Mouse (Mus musculus) pancreas, adult 10 weeks (tissue): ENCODE data around the gene H2-T24. TPM values are rescaled to one million over a fixed set of nuclear protein-coding genes. Genes with fewer than 3 reads are reported as not detected.

Experiments used
- polyA plus RNA-seq: library from polyadenylated mRNA; stranded (reverse); fragments of 350-450 nt; fragmentation: Illumina TruSeq; extraction: RNeasy Lipid Tissue Mini Kit (QIAGEN cat#74804); gene quantifications from one replicate; pipeline ENCODE4 v1.2.3, GENCODE M21; 2015; ENCODE audit warnings: low read depth, low replicate concordance; ENCODE audit not compliant: insufficient read depth

The H2-T24 gene
- polyA plus RNA-seq, result 3.1 TPM

DNA sequence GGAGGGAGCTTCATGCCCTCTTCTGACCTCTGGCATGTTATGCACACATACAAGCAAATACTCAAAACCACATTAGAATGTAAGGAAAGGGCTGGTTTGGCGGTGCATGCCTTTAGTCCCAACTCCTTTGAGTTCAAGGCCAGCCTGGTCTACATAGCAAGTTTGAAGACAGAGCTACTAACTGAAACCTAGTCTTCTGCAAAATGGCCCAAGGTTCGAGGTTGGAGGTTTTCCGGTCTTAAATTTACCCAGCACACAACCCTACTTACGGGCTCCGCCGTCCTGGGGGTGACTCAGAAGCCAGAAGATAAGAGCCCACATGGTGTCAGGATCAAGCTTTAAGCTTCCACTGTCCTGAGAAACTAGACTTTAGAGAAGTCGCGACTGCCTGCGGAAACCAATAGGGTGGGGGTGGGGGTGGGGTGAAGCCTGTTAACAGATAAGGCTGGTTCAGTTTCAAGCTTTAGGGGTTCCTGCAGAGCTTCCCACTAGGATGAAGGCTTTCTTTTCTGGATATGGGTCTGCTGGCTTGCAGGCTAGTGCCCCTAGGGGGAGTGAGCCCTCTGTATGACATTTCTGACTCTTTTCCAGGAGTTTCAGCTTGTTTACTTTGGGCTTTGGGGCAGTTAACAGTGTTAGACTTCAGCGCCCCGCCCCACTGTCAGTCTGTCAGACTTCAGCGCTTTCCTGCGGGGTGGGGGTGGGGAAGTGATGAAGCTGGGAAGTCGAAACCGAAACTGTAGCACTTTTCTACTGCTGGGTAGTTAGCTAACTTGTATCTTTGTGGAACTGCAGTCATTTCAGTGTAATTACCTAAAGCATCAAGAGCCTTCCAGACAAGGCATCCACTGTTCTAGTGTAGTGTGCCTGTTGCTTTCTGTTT, at the start of gene H2-T24:
Gene H2-T24 (minus strand): TSS at position 370 of the 883 bp plus-strand sequence.

DNA sequence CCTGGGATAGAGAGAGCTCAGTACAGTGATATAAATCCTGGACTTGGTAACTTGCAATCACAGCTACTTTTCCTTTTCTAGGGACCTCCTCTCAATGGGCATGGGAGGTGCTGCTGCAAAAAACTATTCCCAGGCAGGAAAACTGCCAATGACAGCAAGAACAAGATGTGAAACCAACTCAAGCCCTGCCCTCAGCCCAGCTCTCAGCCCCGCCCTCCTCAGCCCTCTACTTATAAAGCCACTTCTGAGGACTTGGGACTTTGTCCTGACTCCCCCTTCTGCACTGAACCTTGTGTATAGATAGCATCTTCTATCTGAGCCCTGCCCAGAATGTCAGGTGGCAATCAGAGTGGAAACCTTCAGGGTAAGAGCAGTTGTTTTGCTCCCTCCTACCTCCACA, 38.0 kb upstream of the H2-T24 start, which contains the start of gene Gm11127:
Gene Gm11127 (minus strand): TSS at position 10 of the 400 bp plus-strand sequence.

DNA sequence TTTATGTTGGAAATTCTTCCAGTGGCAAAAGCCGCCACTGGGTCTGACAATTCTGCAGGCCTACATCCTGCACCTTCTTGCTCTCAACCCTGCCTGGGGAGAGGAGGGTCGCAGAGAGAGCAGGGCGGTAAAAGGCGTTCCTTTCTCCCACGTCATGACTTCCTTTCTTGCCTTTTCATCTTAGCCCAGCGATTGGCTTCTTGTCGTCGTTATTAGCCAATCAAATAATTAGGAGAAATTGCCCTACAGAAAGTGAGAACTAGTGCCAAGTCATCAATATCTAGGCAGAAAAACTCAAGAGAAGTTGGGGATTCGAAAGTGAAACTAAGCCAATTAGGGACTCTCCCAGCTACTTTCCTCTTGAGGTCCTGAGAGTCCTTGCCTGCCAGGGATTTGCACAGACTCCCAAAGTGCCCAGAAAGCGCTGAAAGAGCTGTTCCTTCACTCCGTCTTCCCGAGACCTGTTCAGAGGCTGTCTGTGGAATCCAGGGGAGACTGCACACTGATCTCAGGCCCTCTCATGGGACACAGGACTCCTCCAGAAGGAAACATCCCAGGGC, 22.3 kb upstream of the H2-T24 start, which contains the start of the genes H2-T22 and Gm6034:
Gene H2-T22 (minus strand): TSS at position 138 of the 560 bp plus-strand sequence.
Gene Gm6034 (plus strand): TSS at position 352 of the 560 bp plus-strand sequence.

DNA sequence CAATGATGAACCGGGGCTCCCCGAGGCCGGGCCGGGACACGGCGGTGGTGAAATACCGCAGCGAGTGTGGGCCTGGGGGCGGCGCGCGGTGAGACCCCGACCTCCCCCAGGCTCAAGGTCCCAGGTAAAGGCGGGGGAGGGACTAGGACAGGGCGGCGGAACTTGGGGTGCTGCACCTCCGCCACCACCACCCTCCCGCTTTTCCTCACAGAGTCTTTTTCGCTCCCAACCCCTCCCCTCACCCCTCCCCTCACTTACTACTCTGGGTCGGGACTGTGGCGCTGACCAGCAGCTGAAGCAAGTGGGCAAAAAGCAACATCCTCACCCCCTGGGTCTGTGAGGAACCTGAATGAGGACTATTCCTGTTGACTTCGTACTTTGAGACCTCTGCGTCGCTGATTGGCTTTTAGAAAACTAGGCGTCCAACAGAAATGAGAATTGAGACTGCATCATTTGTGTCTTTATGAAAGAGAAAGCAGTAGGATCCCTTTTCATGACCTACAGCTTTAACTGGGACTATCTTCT, 12.1 kb upstream of the H2-T24 start, which contains the start of gene H2-T23:
Gene H2-T23 (minus strand): TSS at position 505 of the 525 bp plus-strand sequence.

DNA sequence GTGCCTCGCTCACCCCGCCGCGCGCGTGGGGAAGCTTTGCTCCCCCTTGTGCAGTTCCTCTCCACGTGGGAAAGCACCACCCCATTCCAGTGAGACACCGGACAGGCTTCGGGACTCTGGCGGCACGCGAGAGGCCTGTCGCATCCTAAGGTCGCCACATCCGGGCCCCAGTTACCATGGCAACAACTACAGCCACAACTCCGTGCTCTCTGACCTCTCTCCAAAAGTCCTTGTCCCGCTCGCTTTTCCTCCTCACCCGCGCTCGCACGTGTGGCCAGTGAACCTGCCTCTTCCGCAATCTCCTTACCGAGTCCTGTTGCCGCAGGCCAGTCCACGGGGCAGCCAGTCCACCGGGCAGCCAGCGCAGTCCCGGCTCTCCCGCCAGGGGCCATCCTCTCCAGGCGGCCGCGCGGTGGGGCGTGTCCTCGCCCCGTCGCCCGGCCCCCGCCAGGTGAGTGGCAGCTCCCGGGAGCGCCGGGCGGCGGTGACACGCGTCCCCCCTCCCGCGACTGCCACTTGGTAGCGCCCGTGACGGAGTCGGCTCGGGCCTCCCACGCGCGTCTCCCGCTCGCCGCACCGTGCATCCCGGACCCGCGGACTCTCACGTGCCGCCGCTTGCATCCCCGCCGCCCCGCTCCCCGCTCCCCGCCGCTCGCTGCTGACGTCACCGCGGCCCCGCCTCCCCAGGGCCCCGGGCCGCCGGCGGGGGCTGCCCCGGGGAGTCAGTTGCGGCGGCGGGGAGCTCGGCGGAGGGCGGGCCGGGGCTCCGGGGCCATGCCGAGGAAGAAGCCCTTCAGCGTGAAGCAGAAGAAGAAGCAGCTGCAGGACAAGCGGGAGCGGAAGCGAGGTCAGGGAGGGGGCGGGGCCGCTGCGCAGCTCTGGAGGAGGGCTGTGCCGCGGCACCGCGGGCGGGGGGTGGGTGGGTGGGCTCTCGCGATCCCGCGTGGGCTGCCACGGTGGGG, 40.7 kb downstream of the H2-T24 start, which contains the start of the genes Gnl1 and Prr3:
Gene Gnl1 (plus strand): TSS at position 451 of the 962 bp plus-strand sequence.
Gene Prr3 (minus strand): TSS at position 836 of the 962 bp plus-strand sequence.

DNA sequence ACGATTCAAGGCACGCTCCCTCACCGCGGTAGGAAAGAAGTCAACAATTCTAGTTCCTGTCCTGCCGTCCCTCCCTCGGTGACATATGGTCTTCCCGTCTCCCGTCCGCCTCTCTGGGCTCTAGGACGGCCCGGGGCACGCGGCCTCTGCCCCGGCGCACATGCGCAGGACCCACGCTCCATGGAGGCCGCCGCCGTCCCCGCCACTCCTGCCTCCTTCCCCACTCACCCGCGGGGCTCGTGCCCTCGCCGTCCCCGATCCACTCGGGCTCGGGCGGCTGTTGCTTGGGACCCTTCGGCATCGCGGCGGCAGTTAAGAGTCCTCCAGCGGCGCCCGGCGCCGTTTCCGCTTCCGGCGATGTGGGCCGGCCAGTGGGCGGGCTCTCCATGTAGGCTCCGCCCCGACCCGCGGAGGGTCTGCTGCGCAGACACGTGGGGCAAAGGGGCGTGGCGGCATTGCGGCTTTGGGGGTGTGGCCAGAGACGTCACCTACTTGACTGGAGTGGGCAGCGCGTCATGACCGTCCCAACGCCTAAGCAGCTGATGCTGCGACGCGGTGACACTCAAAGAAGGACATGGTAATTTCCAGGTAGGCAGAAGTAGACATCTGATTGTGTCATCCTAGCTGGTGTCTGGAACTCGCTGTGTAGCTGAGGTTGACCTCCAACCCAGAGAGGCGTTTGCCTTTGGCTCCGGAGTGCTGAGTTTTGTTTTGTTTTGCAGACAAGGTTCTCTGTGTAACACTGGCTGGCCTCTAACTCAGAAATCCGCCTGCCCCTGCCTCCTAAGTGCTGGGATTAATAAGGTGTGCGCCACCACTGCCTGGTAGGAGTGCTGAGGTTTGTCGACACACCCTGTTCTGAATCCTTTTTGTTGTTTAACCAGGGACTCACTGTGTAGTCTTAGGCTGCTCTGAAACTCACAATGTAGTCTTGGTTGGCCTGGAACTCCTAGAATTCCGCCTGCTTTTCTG, 50.7 kb downstream of the H2-T24 start, which contains the start of gene Abcf1:
Gene Abcf1 (minus strand): TSS at position 344 of the 972 bp plus-strand sequence.

Other genes starting within 250 kb of the H2-T24 start
- gene Ier3, start 198.9 kb downstream of the H2-T24 start, polyA plus RNA-seq, result 6.9 TPM
- 16.0 TPM for gene Flot1, start 197.3 kb downstream of the H2-T24 start, polyA plus RNA-seq
- 29.3 TPM for gene Tubb5, start 182.3 kb downstream of the H2-T24 start, polyA plus RNA-seq
- gene Mdc1, start 179.0 kb downstream of the H2-T24 start, polyA plus RNA-seq, result 2.3 TPM
- gene Nrm, start 159.2 kb downstream of the H2-T24 start, polyA plus RNA-seq, result 0.76 TPM
- gene Ppp1r18, start 155.0 kb downstream of the H2-T24 start, polyA plus RNA-seq, result 9.8 TPM
- 72.9 TPM for gene Dhx16, start 140.7 kb downstream of the H2-T24 start, polyA plus RNA-seq
- gene 2310061I04Rik, start 123.1 kb downstream of the H2-T24 start, polyA plus RNA-seq, result 16.8 TPM
- 9.7 TPM for gene Atat1, start 110.5 kb downstream of the H2-T24 start, polyA plus RNA-seq
- 23.0 TPM for gene Mrps18b, start 104.2 kb downstream of the H2-T24 start, polyA plus RNA-seq
- gene Ppp1r10, start 104.1 kb downstream of the H2-T24 start, polyA plus RNA-seq, result 11.8 TPM
- 22.7 TPM for gene Abcf1, start 50.8 kb downstream of the H2-T24 start, polyA plus RNA-seq
- 11.9 TPM for gene Gnl1, start 40.7 kb downstream of the H2-T24 start, polyA plus RNA-seq
- 6.7 TPM for gene Prr3, start 40.3 kb downstream of the H2-T24 start, polyA plus RNA-seq
- gene H2-T23, start 12.3 kb upstream of the H2-T24 start, polyA plus RNA-seq, result 29.4 TPM
- 16.3 TPM for gene H2-T22, start 22.2 kb upstream of the H2-T24 start, polyA plus RNA-seq
- not detected for gene Gm6034, start 22.4 kb upstream of the H2-T24 start, polyA plus RNA-seq
- gene Gm11127, start 37.8 kb upstream of the H2-T24 start, polyA plus RNA-seq, result not detected
- not detected for gene Gm19684, start 101.1 kb upstream of the H2-T24 start, polyA plus RNA-seq
- not detected for gene Gm7030, start 108.9 kb upstream of the H2-T24 start, polyA plus RNA-seq
- gene Gm8909, start 148.0 kb upstream of the H2-T24 start, polyA plus RNA-seq, result not detected
- not detected for gene H2-T3, start 169.7 kb upstream of the H2-T24 start, polyA plus RNA-seq
- gene Rpp21, start 237.5 kb upstream of the H2-T24 start, polyA plus RNA-seq, result 31.5 TPM